Mouse (Mus musculus): ENCODE measurements around the gene Filip1. TPM values are rescaled to one million over a fixed set of nuclear protein-coding genes. Genes with fewer than 3 reads are reported as not detected.

Filip1 gene
- polyA plus RNA-seq, 1 experiment from 2014 or later, result 5.9 TPM

DNA sequence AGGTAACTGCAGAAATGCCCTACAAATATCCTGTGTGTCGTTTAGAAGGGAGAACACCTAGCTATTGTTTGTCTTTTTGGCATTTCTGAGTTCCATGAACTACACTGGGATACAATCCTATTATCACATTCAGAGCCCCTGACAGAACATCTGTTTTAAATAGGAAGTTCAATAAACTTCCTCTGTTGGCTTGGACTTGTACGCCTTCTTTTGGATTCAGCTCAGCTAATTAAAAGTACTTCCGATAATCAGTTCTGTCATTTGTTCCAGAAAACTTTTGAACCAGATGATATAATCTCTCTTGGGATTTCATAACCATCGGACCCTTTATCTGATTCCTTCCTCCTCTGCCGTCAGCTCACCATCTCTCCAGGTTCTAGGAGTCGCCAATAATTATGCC is 203.2 kb downstream of the Filip1 start:
- DNase-seq (ENCODE audit: low spot score), result no peak

GRCm38 (mm10) chr9:79807178-79807577 is 205.5 kb downstream of the Filip1 start:
- Histone ChIP-seq H3K4me1 (replicated peaks; ENCODE audit: insufficient read depth, low read length) (no peaks in the 10 kb centered on the region), H3K9me3 (replicated peaks; ENCODE audit: low read length) (no peaks in the 10 kb centered on the region), H3K4me2 (ENCODE audit: low read length) (no peak overlapping the region), H3K36me3 (ENCODE audit: insufficient read depth, low read length) (no peaks in the 10 kb centered on the region), H3K9ac (ENCODE audit: low read depth, low read length) (no peak overlapping the region), H3K27ac (no peak overlapping the region), H3K4me3 (replicated peaks; ENCODE audit: low read depth, low read length) (no peak overlapping the region), H3K27me3 (ENCODE audit: insufficient read depth, low read length) (no peaks in the 10 kb centered on the region)
- no peak for TF ChIP-seq CTCF (IDR thresholded peaks at IDR 0.05; ENCODE audit: low read depth)
- DNase-seq (ENCODE audit: low spot score) (peak; percentile 31), ATAC-seq (replicated peaks; ENCODE audit: low FRiP score, low read depth) (no peak)
- 48% methylated on average over 4 of the region's 4 CpGs for WGBS

More for the DNA sequence above, 203.2 kb downstream of the Filip1 start:
- H3K36me3 ChIP-seq (ENCODE audit: insufficient read depth, low read length), result no peaks in the 10 kb centered on the region
- H3K9me3 ChIP-seq (replicated peaks; ENCODE audit: low read length), result no peaks in the 10 kb centered on the region
- H3K4me1 ChIP-seq (replicated peaks; ENCODE audit: insufficient read depth, low read length), result no peaks in the 10 kb centered on the region
- H3K4me2 ChIP-seq (ENCODE audit: low read length), result no peak overlapping the region
- H3K4me3 ChIP-seq (replicated peaks; ENCODE audit: low read depth, low read length), result no peak overlapping the region
- H3K27me3 ChIP-seq (ENCODE audit: insufficient read depth, low read length), result no peaks in the 10 kb centered on the region
- no peak overlapping the region for H3K27ac ChIP-seq
- H3K9ac ChIP-seq (ENCODE audit: low read depth, low read length), result no peak overlapping the region
- ATAC-seq (replicated peaks; ENCODE audit: low FRiP score, low read depth), result no peak
- no peak for TF ChIP-seq CTCF (IDR thresholded peaks at IDR 0.05; ENCODE audit: low read depth)
- 58% methylated on average over 6 of the region's 6 CpGs for WGBS

DNA sequence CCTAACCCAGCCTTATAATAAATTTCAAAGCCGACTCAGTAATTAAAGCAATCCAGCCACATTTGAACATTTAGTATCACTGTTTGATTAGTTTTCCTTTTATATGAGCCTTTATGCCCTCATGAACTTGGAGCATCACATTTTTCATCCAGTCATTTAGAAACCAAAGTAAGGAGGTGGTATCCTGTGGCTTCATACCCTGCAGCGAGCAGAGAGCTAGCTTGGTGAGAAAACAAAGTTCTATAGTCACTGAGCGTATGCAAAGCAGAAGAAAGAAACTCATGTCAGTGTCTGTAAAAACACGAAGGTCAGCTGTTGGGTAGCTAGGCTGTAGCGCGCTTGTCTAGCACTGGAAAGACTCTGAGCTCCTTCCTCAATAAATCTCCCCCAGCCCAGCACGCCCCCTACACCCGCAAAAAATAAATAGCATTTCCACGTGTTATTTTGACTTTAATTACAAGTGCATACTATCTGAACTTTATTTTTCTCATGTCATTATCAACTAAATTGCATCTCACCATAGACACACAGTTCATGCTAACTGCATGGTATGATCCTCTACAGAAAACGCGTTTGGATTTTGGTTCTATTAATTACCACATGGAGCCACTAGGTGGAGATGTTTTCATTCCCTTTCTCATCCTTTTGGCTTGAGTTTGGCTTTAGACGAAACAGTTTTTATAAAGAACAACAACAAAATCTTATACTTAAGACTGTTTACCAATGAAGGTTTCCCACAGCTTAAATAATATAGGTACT is 206.2 kb downstream of the Filip1 start:
- no peak overlapping the region for H3K4me2 ChIP-seq (ENCODE audit: low read length)
- WGBS, result 34% methylated on average over 12 of the region's 12 CpGs
- no peaks in the 10 kb centered on the region for H3K4me1 ChIP-seq (replicated peaks; ENCODE audit: insufficient read depth, low read length)
- peak; percentile 84 for DNase-seq (ENCODE audit: low spot score)
- H3K27me3 ChIP-seq (ENCODE audit: insufficient read depth, low read length), result no peaks in the 10 kb centered on the region
- peak; percentile 87 for TF ChIP-seq CTCF (IDR thresholded peaks at IDR 0.05; ENCODE audit: low read depth)
- H3K9me3 ChIP-seq (replicated peaks; ENCODE audit: low read length), result no peaks in the 10 kb centered on the region
- no peak overlapping the region for H3K27ac ChIP-seq
- H3K36me3 ChIP-seq (ENCODE audit: insufficient read depth, low read length), result no peaks in the 10 kb centered on the region
- H3K4me3 ChIP-seq (replicated peaks; ENCODE audit: low read depth, low read length), result no peak overlapping the region
- no peak for ATAC-seq (replicated peaks; ENCODE audit: low FRiP score, low read depth)
- no peak overlapping the region for H3K9ac ChIP-seq (ENCODE audit: low read depth, low read length)

GRCm38 (mm10) chr9:79805426-79805825 is 207.2 kb downstream of the Filip1 start:
- no peak for ATAC-seq (replicated peaks; ENCODE audit: low FRiP score, low read depth)
- Histone ChIP-seq H3K9ac (ENCODE audit: low read depth, low read length) (no peak overlapping the region), H3K4me2 (ENCODE audit: low read length) (no peak overlapping the region), H3K36me3 (ENCODE audit: insufficient read depth, low read length) (no peaks in the 10 kb centered on the region), H3K9me3 (replicated peaks; ENCODE audit: low read length) (no peaks in the 10 kb centered on the region), H3K4me1 (replicated peaks; ENCODE audit: insufficient read depth, low read length) (no peaks in the 10 kb centered on the region), H3K4me3 (replicated peaks; ENCODE audit: low read depth, low read length) (no peak overlapping the region), H3K27me3 (ENCODE audit: insufficient read depth, low read length) (no peaks in the 10 kb centered on the region), H3K27ac (no peak overlapping the region)
- TF ChIP-seq CTCF (IDR thresholded peaks at IDR 0.05; ENCODE audit: low read depth), result no peak
- WGBS, result 88% methylated on average over 10 of the region's 10 CpGs
- DNase-seq (ENCODE audit: low spot score), result no peak

GRCm38 (mm10) chr9:79796461-79797135 is 216.1 kb downstream of the Filip1 start:
- H3K9me3 ChIP-seq (replicated peaks; ENCODE audit: low read length), result no peaks in the 10 kb centered on the region
- H3K27ac ChIP-seq, result no peak overlapping the region
- no peak for ATAC-seq (replicated peaks; ENCODE audit: low FRiP score, low read depth)
- no peaks in the 10 kb centered on the region for H3K36me3 ChIP-seq (ENCODE audit: insufficient read depth, low read length)
- no peak overlapping the region for H3K9ac ChIP-seq (ENCODE audit: low read depth, low read length)
- TF ChIP-seq CTCF (IDR thresholded peaks at IDR 0.05; ENCODE audit: low read depth), result no peak
- H3K4me1 ChIP-seq (replicated peaks; ENCODE audit: insufficient read depth, low read length), result no peaks in the 10 kb centered on the region
- H3K4me2 ChIP-seq (ENCODE audit: low read length), result no peak overlapping the region
- 67% methylated on average over 7 of the region's 7 CpGs for WGBS
- no peak overlapping the region for H3K4me3 ChIP-seq (replicated peaks; ENCODE audit: low read depth, low read length)
- no peak for DNase-seq (ENCODE audit: low spot score)
- no peaks in the 10 kb centered on the region for H3K27me3 ChIP-seq (ENCODE audit: insufficient read depth, low read length)

- Histone ChIP-seq H3K27me3 (ENCODE audit: insufficient read depth, low read length) (no peaks in the 10 kb centered on the region), H3K36me3 (ENCODE audit: insufficient read depth, low read length) (no peaks in the 10 kb centered on the region), H3K9me3 (replicated peaks; ENCODE audit: low read length) (no peaks in the 10 kb centered on the region), H3K27ac (no peak overlapping the region), H3K9ac (ENCODE audit: low read depth, low read length) (no peak overlapping the region), H3K4me3 (replicated peaks; ENCODE audit: low read depth, low read length) (no peak overlapping the region), H3K4me1 (replicated peaks; ENCODE audit: insufficient read depth, low read length) (0 out of 2 replicates have a peak, but pooled peaks cover 3% of the 10 kb centered on the region), H3K4me2 (ENCODE audit: low read length) (no peak overlapping the region)
- no peak for TF ChIP-seq CTCF (IDR thresholded peaks at IDR 0.05; ENCODE audit: low read depth)
- WGBS, result 73% methylated on average over 1 of the region's 1 CpGs
- DNase-seq (ENCODE audit: low spot score) (no peak), ATAC-seq (replicated peaks; ENCODE audit: low FRiP score, low read depth) (no peak)
Observed at GRCm38 (mm10) chr9:79795076-79795475, 217.6 kb downstream of the Filip1 start.
